Mouse (Mus musculus): ENCODE data around the gene Fam71e2. TPM values are rescaled to one million over a fixed set of nuclear protein-coding genes. Genes with fewer than 3 reads are reported as not detected.
"Not testable (repeated sequence)": the region's sequence is repeated elsewhere in the genome, so short reads cannot be mapped to it uniquely, and the experiment has no call there.

Gene Fam71e2
- total RNA-seq (2021), result not detected

DNA sequence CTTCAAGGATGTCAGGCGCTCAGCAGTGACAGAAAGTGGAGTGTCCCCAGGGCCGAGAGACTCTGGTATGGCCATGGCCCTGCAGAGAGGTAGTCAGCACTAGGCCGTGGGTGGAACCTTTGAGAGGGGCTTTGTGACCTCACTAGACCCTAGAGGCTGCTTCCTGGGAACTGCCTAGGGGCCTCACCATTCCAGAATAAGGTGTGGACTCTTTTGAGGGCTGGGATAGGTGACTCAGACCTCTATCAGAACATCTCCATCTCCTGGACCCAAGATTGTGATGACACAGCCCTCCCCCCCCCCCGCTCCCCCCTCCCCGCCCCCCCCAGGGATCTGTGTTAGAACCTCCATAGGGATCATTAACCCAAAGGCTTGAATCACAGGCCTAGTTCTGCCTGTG is at the start of gene Fam71e2:
TSS of gene Fam71e2 (minus strand) at position 101 of the 400 bp plus-strand sequence.
- DNase-seq, result no peak

DNA sequence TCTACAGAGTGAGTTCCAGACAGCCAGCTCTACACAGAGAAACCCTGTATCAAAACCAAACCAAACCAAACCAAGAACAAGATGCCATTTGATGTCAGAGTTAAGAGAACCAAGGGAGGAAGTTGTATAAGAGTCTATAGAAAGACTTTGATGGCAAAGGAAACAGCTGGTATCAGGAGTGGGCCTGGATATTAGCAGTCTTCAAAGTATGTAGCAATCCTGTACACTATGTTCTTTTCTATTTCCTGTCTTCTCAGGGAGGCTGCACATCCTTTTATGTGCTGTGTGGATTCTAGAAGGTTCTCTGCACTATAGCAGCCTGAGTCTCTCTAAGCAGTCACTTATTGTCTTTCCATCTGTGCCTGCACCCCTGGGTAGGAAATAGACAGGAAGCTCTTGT is 45.5 kb upstream of the Fam71e2 start:
- DNase-seq, result no peak

DNA sequence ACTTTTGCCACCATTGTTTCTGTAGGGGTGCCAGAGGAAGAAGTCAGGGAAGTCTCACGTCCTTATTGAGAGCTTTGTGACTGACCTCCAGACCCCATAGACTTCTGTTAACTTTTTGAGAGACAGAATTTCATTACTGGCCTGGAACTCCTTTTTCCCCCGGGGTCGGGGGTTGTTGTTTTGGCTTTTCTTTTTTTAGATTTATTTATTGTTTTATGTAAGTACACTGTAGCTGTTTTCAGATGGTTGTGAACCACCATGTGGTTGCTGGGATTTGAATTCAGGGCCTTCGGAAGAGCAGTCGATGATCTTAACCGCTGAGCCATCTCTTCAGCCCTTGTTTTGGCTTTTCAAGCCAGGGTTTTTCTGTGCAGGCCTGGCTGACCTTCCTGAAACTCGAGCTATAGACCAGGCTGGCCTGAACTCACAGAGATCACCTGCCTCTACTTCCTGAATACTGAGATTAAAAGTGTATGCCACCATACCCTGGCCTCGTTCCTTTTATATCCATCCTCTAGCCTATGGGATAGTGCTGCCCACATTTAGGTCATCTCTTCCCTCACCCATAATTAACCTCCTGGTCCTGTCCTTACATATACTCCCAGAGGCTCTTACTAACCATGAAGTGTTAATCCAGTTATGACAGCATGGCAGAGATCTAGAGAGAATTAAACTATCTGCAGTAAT is 42.1 kb upstream of the Fam71e2 start:
- no peak for DNase-seq

DNA sequence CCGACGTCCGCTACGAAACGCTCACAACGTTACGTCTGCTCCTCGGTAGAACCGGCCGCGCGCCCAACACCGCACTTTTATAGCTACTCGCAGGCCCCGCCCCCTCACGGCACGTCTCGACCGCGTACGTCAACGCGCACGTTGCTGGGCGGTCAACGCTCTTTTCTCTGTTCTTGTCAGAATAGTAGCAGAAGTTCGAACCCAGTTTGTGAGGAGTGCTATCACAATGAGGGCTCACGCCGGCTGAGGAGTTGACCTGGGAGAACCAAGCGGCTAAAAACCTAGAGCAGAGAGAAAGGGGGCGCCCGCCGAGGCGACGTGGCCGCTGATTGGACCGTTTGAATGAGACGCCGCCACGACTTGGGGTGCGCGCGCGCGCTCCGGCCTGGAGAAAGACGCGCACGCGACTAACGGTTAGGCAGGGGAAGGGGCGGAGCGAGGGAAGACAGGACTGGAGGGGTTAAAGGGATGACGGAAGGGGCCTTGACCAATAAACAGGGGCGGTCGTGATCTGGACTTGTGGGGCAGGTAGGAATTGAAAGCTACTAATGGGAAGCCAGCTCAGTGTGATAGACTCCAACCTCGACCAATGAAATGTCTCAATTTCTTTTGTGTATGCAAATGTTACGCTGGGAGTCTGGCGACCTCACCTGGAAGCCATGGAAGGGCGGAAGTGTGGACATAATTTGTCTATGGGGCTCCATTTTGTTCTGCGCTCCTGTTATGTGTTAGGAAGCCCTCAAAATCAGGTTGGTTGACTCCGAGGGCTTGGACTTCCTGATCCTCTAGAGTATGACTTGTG is 41.4 kb upstream of the Fam71e2 start, which contains the start of gene Ube2s:
TSS of gene Ube2s (minus strand) at position 288 of the 802 bp plus-strand sequence.
- DNase-seq, result peak; percentile 98

DNA sequence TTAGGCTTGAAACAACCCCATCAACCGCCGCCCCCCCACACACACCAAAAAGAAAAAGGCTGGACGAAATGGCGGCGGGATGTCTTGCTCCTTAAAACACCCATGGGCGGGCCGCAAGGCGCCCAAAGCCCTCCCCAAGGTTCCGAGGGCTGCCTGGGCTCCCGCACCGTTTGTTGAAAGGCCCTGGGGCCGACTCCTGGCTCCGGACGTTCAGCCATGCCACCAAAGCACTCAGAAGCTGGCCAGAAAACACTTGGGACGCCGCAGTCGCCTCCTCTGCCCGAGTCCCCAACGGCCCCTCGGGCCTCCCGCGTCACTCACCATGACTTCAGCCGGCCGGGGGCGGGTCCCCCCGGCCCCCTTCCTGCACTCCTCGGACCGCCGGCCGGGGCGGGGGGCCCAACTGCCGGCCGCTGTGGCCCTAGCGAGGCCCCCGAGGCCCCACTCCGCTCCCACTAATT is 40.8 kb upstream of the Fam71e2 start:
- no peak for DNase-seq

DNA sequence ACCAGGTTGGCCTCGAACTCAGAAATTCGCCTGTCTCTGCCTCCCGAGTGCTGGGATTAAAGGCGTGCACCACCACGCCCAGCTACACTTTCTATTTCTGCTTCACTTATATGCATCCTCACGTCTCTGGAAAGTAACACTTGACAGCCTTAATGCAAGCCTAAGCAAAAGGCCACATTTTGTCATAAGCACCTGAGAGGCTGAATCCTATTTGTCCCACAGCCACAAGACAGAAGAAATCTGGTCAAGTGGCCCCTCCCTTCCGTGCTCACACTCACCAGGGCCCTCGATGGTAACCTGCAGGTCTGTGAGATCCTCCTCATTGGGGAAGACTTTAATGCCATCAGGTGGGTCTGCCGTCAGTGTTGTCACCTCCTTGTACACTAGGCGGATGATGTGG is 40.0 kb upstream of the Fam71e2 start:
- not testable (repeated sequence) for DNase-seq

DNA sequence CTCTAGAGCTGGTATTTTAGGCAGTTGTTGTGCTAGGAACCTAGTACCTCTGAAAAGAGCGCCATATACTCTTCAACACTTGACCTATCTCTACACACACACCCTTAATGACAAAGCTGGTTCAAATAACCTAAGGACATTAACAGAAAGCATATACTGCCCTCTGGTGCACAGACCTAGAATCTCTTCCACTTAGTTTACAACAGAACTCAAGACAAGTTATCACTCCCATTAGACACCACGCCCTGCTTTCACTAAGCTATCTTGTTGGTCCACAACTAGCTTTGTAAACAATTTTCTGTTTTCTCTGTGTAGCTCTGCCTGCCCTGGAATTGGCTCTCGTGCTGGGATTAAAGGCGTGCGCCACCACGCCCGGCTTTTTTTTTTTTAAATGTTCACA is 35.6 kb upstream of the Fam71e2 start:
- peak; percentile 33 for DNase-seq

DNA sequence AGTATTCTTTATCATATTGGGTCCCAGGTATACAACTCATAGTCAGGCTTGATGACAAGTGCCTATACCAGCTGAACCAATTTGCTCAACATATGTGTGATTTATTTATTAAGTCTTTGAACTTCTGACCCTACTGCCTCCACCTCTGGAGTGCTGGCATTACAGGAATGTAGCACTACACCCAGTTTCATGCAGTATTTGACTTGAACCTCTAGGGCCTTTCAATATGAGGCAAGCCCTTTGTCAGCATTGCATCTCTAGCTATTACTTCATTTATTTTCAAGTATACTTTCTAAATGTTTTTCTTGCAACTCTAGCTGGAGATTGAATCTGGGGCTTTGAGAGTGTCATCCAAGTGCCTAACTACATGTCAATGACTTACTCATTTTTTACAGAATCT is 31.1 kb upstream of the Fam71e2 start:
- no peak for DNase-seq

DNA sequence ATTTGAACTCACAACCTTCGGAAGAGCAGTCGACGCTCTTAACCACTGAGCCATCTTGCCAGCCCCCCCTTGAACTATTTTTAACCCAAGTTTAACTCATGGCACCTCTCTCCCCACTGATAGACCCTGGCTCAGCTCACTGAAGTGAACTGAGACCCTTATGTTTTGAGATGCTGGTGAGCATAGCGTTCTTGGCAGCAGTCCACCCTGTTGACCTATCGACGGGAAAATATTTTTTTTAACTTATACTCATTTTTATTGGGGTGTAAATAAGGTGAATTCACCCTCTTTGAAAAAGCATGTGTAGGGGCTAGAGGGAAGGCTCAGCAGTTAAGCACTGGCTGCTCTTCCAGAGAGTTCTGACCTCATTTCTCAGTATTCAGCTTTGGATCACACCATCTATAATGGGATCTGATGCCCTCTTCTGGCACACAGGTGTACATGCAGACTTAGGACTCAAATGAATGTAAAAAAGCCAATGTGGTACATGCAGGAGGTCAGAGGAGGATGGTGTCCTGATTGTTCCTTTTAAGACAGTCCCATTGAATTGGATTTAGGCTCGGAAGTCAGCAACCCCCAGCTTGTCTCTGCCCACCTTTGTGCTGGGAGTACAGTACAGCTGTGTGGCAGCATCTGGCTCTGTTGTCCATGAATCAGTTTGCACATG is 24.8 kb upstream of the Fam71e2 start:
- no peak for DNase-seq

DNA sequence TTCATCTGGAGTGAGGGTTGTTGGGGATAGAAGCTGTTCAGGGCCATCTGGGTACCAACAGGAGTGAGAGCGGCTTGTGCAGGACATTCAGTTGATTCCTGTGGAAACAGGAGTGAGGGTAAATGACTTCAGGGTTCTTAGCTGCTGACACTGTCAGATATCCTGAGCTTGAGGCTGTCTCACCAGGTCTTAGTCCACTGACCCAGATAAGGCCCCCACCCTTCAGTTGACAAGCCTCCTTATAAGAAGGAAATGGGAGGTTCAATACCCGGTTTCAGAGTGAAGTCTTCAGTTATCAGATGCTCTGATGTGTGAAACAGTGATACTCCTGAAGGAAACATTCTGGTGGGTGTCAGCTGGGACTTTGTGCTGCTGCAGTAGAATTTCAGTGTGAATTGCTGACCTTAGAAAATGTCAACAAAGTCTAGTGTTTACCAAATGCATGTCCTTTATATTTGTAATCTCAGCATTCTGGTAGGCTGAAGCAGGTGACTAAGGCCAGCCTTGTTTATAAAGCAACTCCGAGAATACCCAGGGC is 23.6 kb upstream of the Fam71e2 start:
- DNase-seq, result no peak

DNA sequence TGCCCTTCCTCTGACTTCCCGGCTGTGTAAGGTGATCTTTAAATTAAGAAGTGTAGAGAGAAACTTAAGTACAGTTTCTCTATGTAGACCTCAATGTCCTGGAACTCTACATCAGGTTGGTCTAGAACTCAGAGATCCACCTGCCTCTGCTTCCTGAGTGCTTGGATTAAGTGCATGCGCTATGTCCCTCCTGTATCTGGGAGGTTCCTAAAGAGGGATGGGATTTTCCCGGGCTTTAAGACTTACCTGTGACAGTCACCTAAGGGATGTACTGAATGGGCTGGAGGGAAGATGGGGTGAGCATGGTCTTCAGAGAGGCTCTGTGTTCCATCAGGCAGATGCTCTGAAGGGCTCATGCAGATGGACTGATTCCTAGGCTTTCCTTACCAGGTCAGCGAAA is 22.6 kb upstream of the Fam71e2 start:
- DNase-seq, result no peak

DNA sequence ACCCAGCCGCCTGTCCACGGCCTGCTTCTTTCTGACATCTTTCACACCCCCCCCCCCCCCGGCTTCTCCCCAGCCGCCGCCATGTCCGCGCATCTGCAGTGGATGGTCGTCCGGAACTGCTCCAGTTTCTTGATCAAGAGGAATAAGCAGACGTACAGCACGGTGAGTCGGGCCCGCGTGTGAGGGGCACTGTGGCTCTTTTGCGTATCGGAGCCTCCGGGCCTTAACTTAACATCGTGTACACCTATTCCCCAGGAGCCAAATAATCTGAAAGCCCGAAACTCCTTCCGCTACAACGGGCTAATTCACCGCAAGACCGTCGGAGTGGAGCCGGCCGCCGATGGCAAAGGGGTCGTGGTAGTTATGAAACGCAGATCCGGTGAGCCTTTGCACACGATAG is 22.1 kb upstream of the Fam71e2 start:
- not testable (repeated sequence) for DNase-seq

DNA sequence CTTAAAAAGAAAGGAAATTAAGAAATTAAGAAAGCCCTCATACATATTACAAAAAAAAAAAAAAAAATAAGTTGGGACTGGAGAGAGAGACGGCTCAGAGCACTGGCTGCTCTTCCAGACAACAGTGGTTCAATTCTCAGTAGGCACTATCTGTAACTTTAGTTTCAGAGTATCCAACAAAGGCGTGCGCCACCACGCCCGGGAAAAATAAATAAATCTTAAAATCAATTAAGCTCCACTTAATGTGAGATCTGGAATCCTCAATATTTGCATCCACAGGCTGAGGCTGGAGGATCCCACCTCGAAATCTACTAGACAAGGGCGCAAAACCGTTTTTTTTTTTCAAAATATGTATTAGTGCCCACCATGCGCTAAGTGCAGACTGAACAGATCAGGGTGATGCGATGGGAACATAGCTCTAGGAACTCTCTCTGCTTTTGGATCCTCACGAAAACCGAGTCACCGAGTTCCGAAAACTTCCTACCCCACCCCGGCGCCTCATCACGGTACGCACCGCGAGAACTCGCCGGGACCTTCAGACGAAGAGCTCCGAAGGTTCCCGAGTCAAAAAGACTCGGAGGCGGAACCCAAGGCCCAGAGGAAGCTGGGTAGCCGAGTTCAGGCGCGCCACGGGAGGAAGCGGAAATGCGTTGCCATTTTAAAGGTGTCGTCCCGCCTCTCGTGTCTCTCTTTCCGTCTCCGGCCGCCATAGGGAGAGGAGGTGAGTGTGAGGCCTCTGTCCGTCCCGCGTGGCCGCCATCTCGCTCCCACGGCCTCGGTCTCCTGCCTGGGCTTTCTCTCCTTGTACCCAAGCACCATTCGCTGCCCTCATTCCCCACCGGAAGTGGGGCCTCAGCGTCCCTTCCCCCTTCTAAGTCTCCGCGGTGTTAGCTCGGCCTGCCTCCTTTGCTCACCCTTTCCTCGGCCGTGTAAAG is 21.4 kb upstream of the Fam71e2 start, which contains the start of gene Rpl28:
TSS of gene Rpl28 (plus strand) at position 597 of the 935 bp plus-strand sequence.
- DNase-seq, result peak; percentile 96

DNA sequence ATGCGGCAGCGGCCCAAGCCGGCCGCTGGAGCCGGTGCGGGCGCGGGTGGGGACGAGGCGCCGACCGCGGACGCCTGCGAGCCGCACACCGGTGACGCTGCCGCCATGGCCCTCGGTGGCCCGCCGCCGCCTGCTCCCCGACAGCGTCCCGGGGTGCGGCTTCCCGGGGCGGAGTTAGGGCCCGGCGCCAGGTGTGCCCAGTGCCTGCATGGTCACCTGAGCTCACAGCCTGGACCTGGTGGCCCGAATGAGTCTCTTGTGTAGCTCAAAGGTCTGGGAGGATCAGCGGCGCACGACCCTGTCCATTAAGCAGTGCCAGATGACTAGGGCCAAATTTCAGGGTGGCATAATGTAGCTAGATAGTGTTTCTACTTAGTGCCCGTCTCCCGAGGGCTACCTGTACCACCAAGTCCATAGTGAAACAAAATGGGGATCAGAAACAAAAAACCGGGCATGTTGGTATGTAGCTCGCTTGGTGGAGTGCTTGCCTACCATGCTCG is 18.4 kb upstream of the Fam71e2 start, which contains the start of gene Tmem238:
TSS of gene Tmem238 (minus strand) at position 221 of the 500 bp plus-strand sequence.
- DNase-seq, result peak; percentile 61

DNA sequence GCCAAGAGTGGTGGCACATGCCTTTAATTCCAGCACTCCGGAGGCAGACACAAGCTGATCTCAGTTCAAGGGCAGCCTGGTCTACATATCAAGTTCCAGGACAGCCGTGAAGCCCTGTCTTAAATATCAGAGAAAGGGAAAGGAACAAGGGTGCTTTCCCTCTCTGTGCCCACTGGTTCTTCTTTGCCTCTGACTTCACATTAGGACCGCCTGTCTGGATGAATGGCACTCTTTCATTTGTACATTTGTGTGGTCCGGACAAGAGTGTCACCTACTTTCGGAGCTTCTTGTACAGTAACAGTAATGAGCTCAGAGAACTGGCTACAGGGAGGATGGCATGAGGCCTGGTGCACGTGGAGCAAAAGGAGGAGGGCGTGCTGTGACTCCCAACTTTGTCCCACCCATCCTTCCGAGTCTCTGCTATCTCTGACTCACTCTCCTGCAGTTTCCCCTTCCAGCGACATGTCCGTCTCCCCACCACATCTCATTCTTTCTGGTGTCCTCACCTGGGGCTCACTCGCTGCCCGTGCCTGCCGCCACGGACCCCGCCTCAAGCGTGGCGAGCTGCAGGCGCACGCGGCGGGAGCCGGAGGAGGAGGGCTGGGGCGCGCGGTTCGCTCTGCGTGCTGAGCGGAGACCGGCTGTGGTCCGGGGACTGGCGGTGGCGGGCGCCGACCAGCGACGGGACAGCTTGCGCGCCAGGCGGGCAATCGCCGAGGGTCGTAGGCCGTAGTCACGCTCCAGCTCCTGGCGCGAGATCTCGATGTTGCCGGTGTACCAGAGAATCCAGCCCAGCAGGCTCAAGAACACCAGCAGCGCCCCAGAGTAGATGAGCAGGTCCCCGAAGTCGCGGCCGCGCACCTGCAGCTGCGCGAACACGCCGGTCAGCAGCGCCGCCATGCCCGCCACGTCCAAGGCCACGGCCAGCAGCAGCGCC is 17.7 kb upstream of the Fam71e2 start:
- DNase-seq, result peak; percentile 73

DNA sequence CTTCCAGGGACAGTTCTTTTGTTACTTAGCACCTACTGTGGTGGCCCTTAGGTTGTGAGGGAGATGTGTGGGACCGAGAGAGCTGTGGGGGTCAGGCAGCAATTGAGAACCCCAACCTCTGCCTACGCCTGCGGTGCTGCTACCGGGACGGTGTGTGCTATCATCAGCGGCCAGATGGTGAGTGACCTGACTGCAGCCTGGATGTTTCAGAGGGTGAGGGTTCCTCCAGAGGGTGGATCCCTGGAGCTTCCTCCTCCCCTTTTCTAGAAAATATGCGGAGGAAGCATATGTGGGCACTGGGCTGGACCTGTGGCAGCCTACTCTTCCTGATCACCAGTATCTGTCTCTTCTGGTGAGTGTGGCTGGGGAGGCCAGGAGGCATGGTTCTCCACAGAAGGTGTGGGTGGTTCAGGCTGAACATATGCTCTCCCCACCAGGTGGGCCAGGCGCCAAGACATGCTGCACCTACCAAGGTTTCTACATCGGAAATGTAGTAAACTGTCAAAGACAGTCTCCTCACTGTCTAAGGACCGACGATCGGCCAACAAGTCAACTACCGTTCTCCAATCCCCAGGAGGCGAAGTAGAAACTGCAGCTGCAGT is 12.7 kb upstream of the Fam71e2 start:
- DNase-seq, result no peak

DNA sequence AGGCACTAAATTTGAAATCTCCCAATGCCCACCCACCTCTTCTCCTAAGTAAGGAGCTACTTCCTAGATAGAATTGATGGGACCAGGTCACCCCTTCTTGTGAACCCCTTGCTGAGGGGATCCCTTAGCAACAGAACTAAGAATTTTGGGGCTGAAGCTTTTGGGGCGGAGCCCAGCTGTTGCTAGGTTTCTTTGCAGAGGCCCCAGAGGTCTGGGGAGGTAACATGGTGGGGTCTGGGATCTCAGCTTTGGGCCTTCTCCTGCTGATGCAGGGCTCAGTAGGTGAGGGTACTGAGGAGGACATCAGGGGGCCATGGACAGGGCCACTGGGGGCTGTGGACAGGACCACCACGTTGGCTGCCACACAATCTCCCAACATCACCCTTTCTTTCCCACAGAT is 11.7 kb upstream of the Fam71e2 start, which contains the start of the genes Il11 and Tmem190:
TSS of gene Il11 (minus strand) at position 101 of the 400 bp plus-strand sequence.
TSS of gene Tmem190 (plus strand) at position 179 of the 400 bp plus-strand sequence.
- no peak for DNase-seq

DNA sequence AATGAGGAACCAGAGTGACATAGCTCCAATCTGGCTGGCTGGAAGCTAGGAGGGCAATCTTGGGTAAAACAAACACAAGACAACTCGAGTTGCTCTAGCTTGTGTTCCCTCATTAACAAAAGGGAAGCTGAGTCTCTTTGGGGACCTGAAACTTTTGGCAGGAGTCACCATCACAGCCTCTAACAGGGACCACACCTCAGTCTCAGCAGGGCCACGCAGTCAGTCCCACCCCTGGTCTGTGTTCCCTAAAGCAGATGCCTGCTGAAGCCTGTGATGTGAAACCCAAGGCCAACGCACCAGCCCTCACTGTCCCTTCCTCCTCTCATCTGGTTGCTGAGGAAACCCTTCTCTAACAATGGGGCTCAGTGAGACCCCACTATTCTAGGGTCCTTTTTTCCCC is 11.0 kb upstream of the Fam71e2 start:
- DNase-seq, result no peak

DNA sequence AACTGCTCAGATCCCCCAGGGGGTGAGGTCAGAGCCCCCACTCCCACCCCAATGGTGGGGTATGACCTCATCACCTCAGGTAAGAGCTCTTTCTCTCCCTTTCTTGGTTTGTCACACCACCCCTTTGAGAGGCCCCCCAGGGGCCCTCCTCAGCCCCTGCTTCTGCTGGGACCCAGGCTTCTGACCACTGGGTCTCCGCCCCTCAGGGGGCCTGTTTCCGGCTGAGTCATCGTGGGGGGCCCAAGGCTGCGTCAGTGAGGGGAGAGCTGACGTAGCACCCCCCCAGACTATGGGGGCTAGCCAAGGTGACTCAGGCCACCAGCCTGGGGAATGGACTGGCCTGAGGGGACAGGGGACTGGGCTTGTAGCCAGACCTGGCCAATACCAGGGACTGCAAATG is 8.8 kb upstream of the Fam71e2 start:
- DNase-seq, result no peak

All from heart, postnatal 4 days (tissue).